ENCODE assay signal across 11 mouse cellular contexts in the genomic region with DNA sequence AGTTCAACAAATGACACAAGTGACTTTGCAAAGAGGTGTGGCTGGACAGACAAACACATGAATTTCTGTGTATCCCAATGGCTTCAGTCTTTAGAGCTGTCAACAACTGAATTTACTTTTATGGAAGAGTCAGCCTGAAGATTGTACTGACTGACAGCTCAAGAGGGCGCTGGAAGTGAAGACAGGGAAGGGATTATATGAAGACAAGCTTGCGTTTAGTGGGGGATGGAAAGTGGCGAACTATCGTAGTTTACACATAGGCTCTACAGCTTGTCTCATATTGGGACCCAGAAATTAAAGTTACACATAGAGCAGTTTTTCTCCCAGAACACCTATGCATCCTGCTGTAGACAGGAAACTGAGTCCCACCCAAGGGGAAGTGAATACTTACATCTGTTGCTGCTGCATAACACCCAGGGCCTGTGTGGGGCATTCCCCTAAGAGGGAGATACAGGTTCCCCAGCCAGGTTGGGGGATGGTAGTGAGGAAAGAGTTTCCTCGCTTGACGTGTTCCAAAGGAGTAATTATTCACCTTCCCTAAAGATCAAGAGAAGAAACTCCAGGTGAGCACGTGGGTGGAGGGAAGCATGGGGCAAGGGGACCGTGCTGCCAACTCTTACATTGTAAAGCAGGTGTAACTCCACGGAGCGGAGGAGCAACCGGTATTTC. TPM values are rescaled to one million over a fixed set of nuclear protein-coding genes. Genes with fewer than 3 reads are reported as not detected.
DNase-seq lines count a peak whose midpoint lies in the region; ATAC-seq and TF ChIP-seq lines count a peak whose summit lies in the region.
"Had no signal": no experiment of that assay in that cellular context is flagged by ENCODE, and none has a peak within 500 bp of the region (broad histone marks: within the 10 kb centered on the region; RNA-seq: fewer than 3 reads in every experiment).

No protein-coding gene starts in this region.

- H3K27ac ChIP-seq in heart, embryonic 13.5 days (replicated peaks), result no peak overlapping the region
- H3K27ac ChIP-seq in CH12.LX (ENCODE audit: insufficient read depth, low read depth), result peak overlapping the region; percentile 54
- no peak overlapping the region for H3K27ac ChIP-seq in forebrain, postnatal 0 days (ENCODE audit: low read depth, low read length)
- H3K27ac ChIP-seq in cerebellum, adult 2 months (ENCODE audit: insufficient read depth, low read length), result no peak overlapping the region

- intact Hi-C loops in heart, postnatal 25 days (cut with DNase I), result no loop called here

- no peak overlapping the region for H3K9ac ChIP-seq in heart, embryonic 13.5 days
- no peak overlapping the region for H3K9ac ChIP-seq in CH12.LX (ENCODE audit: insufficient read depth, low read depth)
- peak overlapping the region; percentile 35; the same call in 1 of the 2 replicates for H3K9ac ChIP-seq in forebrain, postnatal 0 days

- TF ChIP-seq RAD21 in CH12.LX (IDR thresholded peaks at IDR 0.05; ENCODE audit: low read depth, low read length), result peak; percentile 22

- TF ChIP-seq EP300 in CH12.LX (IDR thresholded peaks at IDR 0.05; ENCODE audit: low read length), result peak; percentile 83; the same call in 1 of the 2 replicates

- no peaks in the 10 kb centered on the region; the same call in 1 of the 2 replicates for H3K79me2 ChIP-seq in CH12.LX (replicated peaks; ENCODE audit: control insufficient read depth, extremely low read depth, insufficient read depth, poor library complexity, severe bottlenecking)

- H3K9me3 ChIP-seq in heart, embryonic 13.5 days, result no peaks in the 10 kb centered on the region
- H3K9me3 ChIP-seq in CH12.LX (replicated peaks; ENCODE audit: low read length), result no peaks in the 10 kb centered on the region
- no peaks in the 10 kb centered on the region for H3K9me3 ChIP-seq in forebrain, postnatal 0 days (ENCODE audit: low read length)
- H3K9me3 ChIP-seq: G1E had no signal

- H3K4me1 ChIP-seq in heart, embryonic 13.5 days, result peaks cover 9% of the 10 kb centered on the region
- H3K4me1 ChIP-seq in CH12.LX (ENCODE audit: control insufficient read depth in 1 of 2, insufficient read depth in 2 of 2), result peaks cover 0 to 13% of the 10 kb centered on the region in 2 experiments; a peak in 2 of 4 replicates
- H3K4me1 ChIP-seq in forebrain, postnatal 0 days (ENCODE audit: insufficient read depth), result 0 out of 2 replicates have a peak, but pooled peaks cover 8% of the 10 kb centered on the region
- H3K4me1 ChIP-seq in cerebellum, adult 2 months (ENCODE audit: control insufficient read depth, insufficient read depth, low read length), result peaks cover 7% of the 10 kb centered on the region; the same call in 1 of the 2 replicates

- in situ Hi-C loops in CH12.LX (cut with MboI; ENCODE audit: low pct_ligation_motif_present, low pct_unique_long_range_greater_than_20kb, low sequenced_read_pairs), result no loop called here

- WGBS in heart, embryonic 13.5 days, result 17% methylated on average over 11 of the region's 11 CpGs
- 20% methylated on average over 11 of the region's 11 CpGs for WGBS in forebrain, postnatal 0 days
- WGBS in cerebellum, adult 2 months, result 26% methylated on average over 11 of the region's 11 CpGs

- peak in 1 of 2 experiments; percentile 55; a peak in 2 of 4 replicates for TF ChIP-seq CTCF in CH12.LX (conservative IDR thresholded peaks at IDR 0.05 in 1 of 2, IDR thresholded peaks at IDR 0.05 in 1 of 2; ENCODE audit: low read depth in 2 of 2, low read length in 2 of 2)
- no peak for TF ChIP-seq CTCF in forebrain, postnatal 0 days (IDR thresholded peaks at IDR 0.05; ENCODE audit: low read depth)
- no peak for TF ChIP-seq CTCF in cerebellum, adult 2 months (IDR thresholded peaks at IDR 0.05; ENCODE audit: borderline replicate concordance, insufficient read depth, low read depth, low read length)

- peak overlapping the region; percentile 37 for H3K4me3 ChIP-seq in heart, embryonic 13.5 days
- H3K4me3 ChIP-seq in CH12.LX (replicated peaks in 1 of 3; ENCODE audit: low read depth in 2 of 3, low read length in 2 of 3, poor library complexity in 1 of 3), result peak overlapping the region; percentile 62 to 71 (median 64)
- H3K4me3 ChIP-seq in forebrain, postnatal 0 days (ENCODE audit: low read depth, low read length), result peak overlapping the region; percentile 28
- no peak overlapping the region for H3K4me3 ChIP-seq in cerebellum, adult 2 months (replicated peaks; ENCODE audit: insufficient read depth, low read depth, low read length)
- H3K4me3 ChIP-seq: erythroblast, embryonic 14.5 days; myocyte had no signal

- H3K4me2 ChIP-seq in heart, embryonic 13.5 days, result peak overlapping the region; percentile 66
- peak overlapping the region; percentile 53 for H3K4me2 ChIP-seq in CH12.LX (ENCODE audit: insufficient read depth, low read depth, poor library complexity, severe bottlenecking)
- peak overlapping the region; percentile 55 for H3K4me2 ChIP-seq in forebrain, postnatal 0 days (ENCODE audit: low read depth)

- no peaks in the 10 kb centered on the region for H3K36me3 ChIP-seq in heart, embryonic 13.5 days
- no peaks in the 10 kb centered on the region for H3K36me3 ChIP-seq in CH12.LX (replicated peaks in 1 of 2; ENCODE audit: control insufficient read depth in 1 of 2, insufficient read depth in 1 of 2, low read length in 1 of 2)
- H3K36me3 ChIP-seq in forebrain, postnatal 0 days (ENCODE audit: insufficient read depth), result no peaks in the 10 kb centered on the region
- H3K36me3 ChIP-seq: G1E had no signal

- no peak for ATAC-seq in heart, embryonic 13.5 days (ENCODE audit: extremely low read depth, insufficient number of reproducible peaks, low FRiP score, low TSS enrichment)
- peak; percentile 49 for ATAC-seq in forebrain, postnatal 0 days
- ATAC-seq in megakaryocyte progenitor cell, adult 5-6 weeks (replicated peaks; ENCODE audit: poor library complexity), result peak; percentile 50

- dilution Hi-C loops in CH12.LX (cut with MboI; ENCODE audit: extremely low pct_ligation_motif_present, extremely low pct_unique_long_range_greater_than_20kb, low sequenced_read_pairs), result no loop called here

- TF ChIP-seq POLR2A in CH12.LX (IDR thresholded peaks at IDR 0.05; ENCODE audit: low read depth, low read length), result no peak
- no peak for TF ChIP-seq POLR2A in cerebellum, adult 2 months (IDR thresholded peaks at IDR 0.05; ENCODE audit: borderline replicate concordance, insufficient read depth, low read length)

- no peak for DNase-seq in heart, postnatal 25 days (ENCODE audit: low spot score)
- DNase-seq in CH12.LX (ENCODE audit: extremely low read depth), result peak; percentile 69
- DNase-seq in forebrain, postnatal 0 days, result no peak
- no peak for DNase-seq in cerebellum, postnatal 14 days
- no peak for DNase-seq in cerebellum, adult 2 months
- DNase-seq in thymus, postnatal 10 days (ENCODE audit: low spot score in 2 of 2), result no peak

- H3K27me3 ChIP-seq in heart, embryonic 13.5 days (replicated peaks), result no peaks in the 10 kb centered on the region; the same call in 1 of the 2 replicates
- no peaks in the 10 kb centered on the region for H3K27me3 ChIP-seq in CH12.LX (replicated peaks)
- no peaks in the 10 kb centered on the region for H3K27me3 ChIP-seq in forebrain, postnatal 0 days (ENCODE audit: insufficient read depth, low read length)
- no peaks in the 10 kb centered on the region for H3K27me3 ChIP-seq in cerebellum, adult 2 months (ENCODE audit: control insufficient read depth, insufficient read depth, low read length)

RNA-seq across cellular contexts. Expression of a gene that starts 13.6 kb away (rescaled TPM):
- polyA plus RNA-seq in heart, embryonic 13.5 days (2015; fragmentation: Nextera tagmentation; extraction: Ambion mirVana), result 0.17 TPM in 1 of 2 replicates, not detected in the other
- not detected for total RNA-seq in heart, postnatal 25 days (2021)
- total RNA-seq in CH12.LX (2012; rRNA removed) (5.4 and 8.1 TPM in 2 replicates), CH12.LX (2014; rRNA removed) (13.7 and 16.4 TPM in 2 replicates)
- 7.1 and 7.7 TPM in 2 replicates for polyA plus RNA-seq in CH12.LX (2012; ENCODE audit: insufficient read length, low read depth)
- total RNA-seq in forebrain, postnatal 0 days (2014; rRNA removed), result 7.1 and 8.2 TPM in 2 replicates
- polyA plus RNA-seq in forebrain, postnatal 0 days (2015; fragmentation: Nextera tagmentation; extraction: Ambion mirVana), result 10.7 and 12.1 TPM in 2 replicates
- not detected in 2 replicates for total RNA-seq in megakaryocyte progenitor cell, adult 5-6 weeks (2015)
- total RNA-seq in megakaryocyte progenitor cell, adult 5-6 weeks (2017), result not detected in 2 replicates
- 1.2 and 1.8 TPM in 2 replicates for polyA plus RNA-seq in cerebellum, adult 2 months (2012; rRNA removed)
- total RNA-seq: G1E had no signal
- polyA plus RNA-seq: erythroblast, embryonic 14.5 days; G1E; myocyte had no signal

RNA-seq across cellular contexts. Expression of a gene that starts 27.3 kb away (rescaled TPM):
- 1.4 and 1.7 TPM in 2 replicates for polyA plus RNA-seq in heart, embryonic 13.5 days (2015; fragmentation: Nextera tagmentation; extraction: Ambion mirVana)
- under 1 TPM; 0.17 to 0.29 TPM for total RNA-seq in heart, postnatal 25 days (2021)
- total RNA-seq in CH12.LX (2012; rRNA removed) (1.4 and 1.6 TPM in 2 replicates), CH12.LX (2014; rRNA removed) (2.3 TPM in 2 replicates)
- polyA plus RNA-seq in CH12.LX (2012; ENCODE audit: insufficient read length, low read depth), result 4.3 and 5.6 TPM in 2 replicates
- total RNA-seq in forebrain, postnatal 0 days (2014; rRNA removed), result 5.7 and 6.5 TPM in 2 replicates
- 2.6 and 3.8 TPM in 2 replicates for polyA plus RNA-seq in forebrain, postnatal 0 days (2015; fragmentation: Nextera tagmentation; extraction: Ambion mirVana)
- total RNA-seq in megakaryocyte progenitor cell, adult 5-6 weeks (2015), result 4.0 and 4.5 TPM in 2 replicates
- total RNA-seq in megakaryocyte progenitor cell, adult 5-6 weeks (2017), result 1.4 and 1.5 TPM in 2 replicates
- 15.8 and 17.3 TPM in 2 replicates for polyA plus RNA-seq in cerebellum, adult 2 months (2012; rRNA removed)
- polyA plus RNA-seq: erythroblast, embryonic 14.5 days had no signal

RNA-seq across cellular contexts. Expression of a gene that starts 31.8 kb away (rescaled TPM):
- 0.31 and 0.35 TPM in 2 replicates for polyA plus RNA-seq in heart, embryonic 13.5 days (2015; fragmentation: Nextera tagmentation; extraction: Ambion mirVana)
- not detected for total RNA-seq in heart, postnatal 25 days (2021)
- total RNA-seq in CH12.LX (2012; rRNA removed) (not detected in 2 replicates), CH12.LX (2014; rRNA removed) (not detected in 2 replicates)
- polyA plus RNA-seq in CH12.LX (2012; ENCODE audit: insufficient read length, low read depth), result 0.30 and 0.31 TPM in 2 replicates
- total RNA-seq in forebrain, postnatal 0 days (2014; rRNA removed), result not detected in 2 replicates
- 0.18 and 0.23 TPM in 2 replicates for polyA plus RNA-seq in forebrain, postnatal 0 days (2015; fragmentation: Nextera tagmentation; extraction: Ambion mirVana)
- 0.89 TPM in 1 of 2 replicates, not detected in the other for total RNA-seq in megakaryocyte progenitor cell, adult 5-6 weeks (2015)
- total RNA-seq in megakaryocyte progenitor cell, adult 5-6 weeks (2017), result 0.24 and 0.92 TPM in 2 replicates
- polyA plus RNA-seq in cerebellum, adult 2 months (2012; rRNA removed), result 7.2 and 10.0 TPM in 2 replicates
- total RNA-seq: G1E had no signal
- polyA plus RNA-seq: erythroblast, embryonic 14.5 days; G1E; myocyte had no signal

RNA-seq across cellular contexts. Expression of a gene that starts 40.9 kb away (rescaled TPM):
- polyA plus RNA-seq in heart, embryonic 13.5 days (2015; fragmentation: Nextera tagmentation; extraction: Ambion mirVana), result 683 and 787 TPM in 2 replicates
- total RNA-seq in heart, postnatal 25 days (2021), result 1,000 to 10,000 TPM; 1,206 to 1,242 TPM
- total RNA-seq in CH12.LX (2012; rRNA removed), result 317 and 342 TPM in 2 replicates
- 676 and 764 TPM in 2 replicates for total RNA-seq in CH12.LX (2014; rRNA removed)
- polyA plus RNA-seq in CH12.LX (2012; ENCODE audit: insufficient read length, low read depth), result 494 and 505 TPM in 2 replicates
- 295 and 371 TPM in 2 replicates for total RNA-seq in forebrain, postnatal 0 days (2014; rRNA removed)
- 535 and 605 TPM in 2 replicates for polyA plus RNA-seq in forebrain, postnatal 0 days (2015; fragmentation: Nextera tagmentation; extraction: Ambion mirVana)
- total RNA-seq in megakaryocyte progenitor cell, adult 5-6 weeks (2015), result 472 and 511 TPM in 2 replicates
- 494 and 515 TPM in 2 replicates for total RNA-seq in megakaryocyte progenitor cell, adult 5-6 weeks (2017)
- 396 and 419 TPM in 2 replicates for polyA plus RNA-seq in cerebellum, adult 2 months (2012; rRNA removed)

RNA-seq across cellular contexts. Expression of a gene that starts 41.7 kb away (rescaled TPM):
- 87.2 and 95.2 TPM in 2 replicates for polyA plus RNA-seq in heart, embryonic 13.5 days (2015; fragmentation: Nextera tagmentation; extraction: Ambion mirVana)
- total RNA-seq in heart, postnatal 25 days (2021), result 10 to 100 TPM; 43.5 to 44.9 TPM
- 87.4 and 114 TPM in 2 replicates for total RNA-seq in CH12.LX (2012; rRNA removed)
- 86.7 and 91.2 TPM in 2 replicates for total RNA-seq in CH12.LX (2014; rRNA removed)
- polyA plus RNA-seq in CH12.LX (2012; ENCODE audit: insufficient read length, low read depth), result 203 and 235 TPM in 2 replicates
- 49.9 and 64.8 TPM in 2 replicates for total RNA-seq in forebrain, postnatal 0 days (2014; rRNA removed)
- 62.2 and 77.7 TPM in 2 replicates for polyA plus RNA-seq in forebrain, postnatal 0 days (2015; fragmentation: Nextera tagmentation; extraction: Ambion mirVana)
- total RNA-seq in megakaryocyte progenitor cell, adult 5-6 weeks (2015), result 58.5 and 68.7 TPM in 2 replicates
- total RNA-seq in megakaryocyte progenitor cell, adult 5-6 weeks (2017), result 37.6 and 39.1 TPM in 2 replicates
- polyA plus RNA-seq in cerebellum, adult 2 months (2012; rRNA removed), result 56.5 and 56.9 TPM in 2 replicates
